Mouse (Mus musculus) cerebellum, adult 18-20 months (tissue): Measurements from ENCODE around the gene Slco1a4.
"Not testable (repeated sequence)": the region's sequence is repeated elsewhere in the genome, so short reads cannot be mapped to it uniquely, and the experiment has no call there.

Experiments used
- DNase-seq, 2 experiments: peaks; one replicate each; pipeline ENCODE4 v3.0.0; 2021

Slco1a4 gene

GRCm38 (mm10) chr6:141856085-141856484, at the start of gene Slco1a4:
Gene Slco1a4, minus strand, starts transcription at chr6:141856199.
- DNase-seq, result no peak

GRCm38 (mm10) chr6:141898197-141898596, 42.2 kb upstream of the Slco1a4 start:
- DNase-seq, result no peak

GRCm38 (mm10) chr6:141889723-141890122, 33.7 kb upstream of the Slco1a4 start:
- DNase-seq, result no peak

- no peak for DNase-seq
Measured at GRCm38 (mm10) chr6:141888248-141888647, 32.2 kb upstream of the Slco1a4 start.

- DNase-seq, result no peak
Measured at GRCm38 (mm10) chr6:141882581-141882980, 26.6 kb upstream of the Slco1a4 start.

GRCm38 (mm10) chr6:141875742-141876141, 19.7 kb upstream of the Slco1a4 start:
- DNase-seq, result not testable (repeated sequence)

GRCm38 (mm10) chr6:141871711-141872110, 15.7 kb upstream of the Slco1a4 start:
- no peak for DNase-seq

- no peak for DNase-seq
Measured at GRCm38 (mm10) chr6:141868735-141869134, 12.7 kb upstream of the Slco1a4 start.

GRCm38 (mm10) chr6:141866026-141866425, 10.0 kb upstream of the Slco1a4 start:
- DNase-seq, result no peak

GRCm38 (mm10) chr6:141857735-141858531, 1.9 kb upstream of the Slco1a4 start:
- no peak for DNase-seq

GRCm38 (mm10) chr6:141853616-141854015, 2.4 kb downstream of the Slco1a4 start:
- no peak for DNase-seq

GRCm38 (mm10) chr6:141849051-141849450, 6.9 kb downstream of the Slco1a4 start:
- DNase-seq, result no peak

GRCm38 (mm10) chr6:141797837-141798236, 58.2 kb downstream of the Slco1a4 start:
- DNase-seq, result peak; percentile 6 to 9

GRCm38 (mm10) chr6:141774476-141774875, 81.5 kb downstream of the Slco1a4 start:
- no peak for DNase-seq

- DNase-seq, result no peak
Measured at GRCm38 (mm10) chr6:141773710-141774109, 82.3 kb downstream of the Slco1a4 start, which contains the start of gene Gm5724. Gene Gm5724, minus strand, starts transcription at chr6:141773810.
